ENCODE assay signal across 24 mouse cellular contexts in the genomic region with DNA sequence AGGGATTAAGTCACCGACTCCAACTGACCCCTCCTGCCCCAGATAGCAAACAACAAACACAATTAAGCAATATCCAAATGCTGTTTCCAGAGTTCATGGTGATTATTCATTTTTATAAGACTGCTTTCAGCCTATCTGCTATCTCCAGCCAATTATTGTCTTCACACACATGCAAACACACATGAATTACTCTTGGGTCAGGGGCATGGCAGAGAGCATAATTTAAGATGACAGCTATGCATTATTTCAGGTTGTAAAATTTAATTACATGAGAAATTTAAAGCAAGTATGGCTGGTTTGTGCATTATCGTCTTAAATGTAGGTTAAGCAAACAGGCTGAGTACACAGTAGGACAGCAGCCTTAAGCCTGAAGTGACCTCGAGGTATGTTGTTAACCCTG.
"Had no signal": no experiment of that assay in that cellular context is flagged by ENCODE, and none has a peak within 500 bp of the region (broad histone marks: within the 10 kb centered on the region; RNA-seq: fewer than 3 reads in every experiment).

No protein-coding gene starts in this region.

- H3K4me2 ChIP-seq: heart, embryonic 12.5 days; hindbrain, embryonic 12.5 days; hindbrain, embryonic 15.5 days; limb, embryonic 13.5 days; limb, embryonic 15.5 days; liver, embryonic 12.5 days had no signal

- H3K9me3 ChIP-seq: heart, embryonic 10.5 days; heart, embryonic 12.5 days; hindbrain, embryonic 10.5 days; hindbrain, embryonic 12.5 days; hindbrain, embryonic 15.5 days; limb, embryonic 13.5 days; limb, embryonic 15.5 days; liver, embryonic 12.5 days had no signal

- H3K27me3 ChIP-seq: heart, embryonic 12.5 days; hindbrain, embryonic 12.5 days; hindbrain, embryonic 15.5 days; limb, embryonic 13.5 days; limb, embryonic 15.5 days; liver, embryonic 12.5 days had no signal

- ATAC-seq: forebrain, embryonic 16.5 days; hindbrain, postnatal 0 days; intestine, embryonic 16.5 days; liver, embryonic 12.5 days had no signal

- H3K9ac ChIP-seq: heart, embryonic 12.5 days; hindbrain, embryonic 12.5 days; hindbrain, embryonic 15.5 days; limb, embryonic 13.5 days; limb, embryonic 15.5 days; liver, embryonic 12.5 days; liver, embryonic 14.5 days had no signal

- H3K4me3 ChIP-seq: gastrocnemius, adult 2 months; heart, embryonic 10.5 days; heart, embryonic 12.5 days; hindbrain, embryonic 10.5 days; hindbrain, embryonic 12.5 days; hindbrain, embryonic 15.5 days; limb, embryonic 13.5 days; limb, embryonic 15.5 days; liver, embryonic 12.5 days had no signal

- H3K27ac ChIP-seq: gastrocnemius, adult 2 months; heart, embryonic 10.5 days; hindbrain, embryonic 10.5 days; hindbrain, embryonic 12.5 days; hindbrain, embryonic 15.5 days; hindbrain, postnatal 0 days; limb, embryonic 13.5 days; limb, embryonic 15.5 days; liver, embryonic 12.5 days; liver, embryonic 14.5 days had no signal

- H3K4me1 ChIP-seq: hindbrain, embryonic 10.5 days; hindbrain, embryonic 12.5 days; hindbrain, embryonic 15.5 days; liver, embryonic 12.5 days had no signal

- DNase-seq: gastrocnemius, adult 2 months; gastrocnemius, postnatal 10 days; gastrocnemius, postnatal 25 days; heart, adult 18-20 months; heart, postnatal 10 days; heart, postnatal 4 days; kidney, adult 11 months; kidney, adult 2 months; kidney, adult 9 months; layer of hippocampus, adult 9-11 months; layer of hippocampus, postnatal 36 days; left cerebral cortex, postnatal 4 days had no signal

- H3K36me3 ChIP-seq: heart, embryonic 10.5 days; heart, embryonic 12.5 days; hindbrain, embryonic 10.5 days; hindbrain, embryonic 12.5 days; hindbrain, embryonic 15.5 days; limb, embryonic 13.5 days; limb, embryonic 15.5 days; liver, embryonic 12.5 days had no signal
